Mouse (Mus musculus): ENCODE measurements at regions not wholly inside any gene's neighbourhood (a gene's known extent, or its start where the extent isn't known, plus 50 kb on each side); places are given as distances from the start of the nearest gene placed in this dataset.

DNA sequence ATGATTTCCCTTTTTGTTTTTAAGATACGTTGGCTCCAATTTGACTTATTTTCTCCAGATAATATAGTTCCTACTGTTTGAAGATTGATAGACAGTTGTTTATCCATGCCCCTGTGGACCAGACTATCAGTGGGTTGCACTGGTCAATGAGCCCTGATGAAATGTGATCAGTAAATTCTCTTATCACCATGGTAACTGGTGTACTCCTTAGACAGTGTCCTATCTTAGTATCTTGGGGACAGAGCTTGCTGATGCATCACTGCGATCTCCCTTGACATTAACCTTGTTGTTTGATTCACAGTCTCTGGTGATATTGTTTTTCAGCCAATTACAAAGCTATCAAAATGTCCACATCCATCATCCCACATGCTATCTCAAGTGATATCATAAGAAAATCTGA lies 233.7 kb upstream of the Dpyd start:
- no peak for TF ChIP-seq POLR2A (IDR thresholded peaks at IDR 0.05; ENCODE audit: borderline replicate concordance, insufficient read depth, low read length)
- no peak for TF ChIP-seq CTCF (IDR thresholded peaks at IDR 0.05; ENCODE audit: borderline replicate concordance, insufficient read depth, low read depth, low read length)
